Comparison of ENCODE assay signal across 22 mouse cellular contexts in the genomic region with DNA sequence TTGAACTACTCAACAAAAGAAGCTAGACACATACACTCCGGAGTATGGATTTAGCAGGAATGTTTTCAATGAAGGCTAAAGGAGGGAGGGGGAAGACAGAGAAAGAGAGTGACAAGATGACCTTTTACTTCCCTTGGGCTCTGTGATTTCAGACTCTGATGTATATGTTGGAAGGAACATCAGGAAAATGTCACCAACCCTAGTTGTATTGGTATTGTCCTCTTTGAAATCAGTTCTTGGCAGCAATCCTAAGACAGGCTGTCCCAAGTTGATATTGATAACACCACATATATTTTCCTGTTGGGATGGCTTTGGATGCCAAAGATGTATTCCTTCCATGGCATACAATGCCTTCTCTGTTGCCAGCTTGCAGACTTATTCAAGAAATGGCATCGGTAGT.
A peak's percentile ranks its signal among the peaks of the same experiment; 100 is the strongest.
DNase-seq lines count a peak whose midpoint lies in the region; ATAC-seq and TF ChIP-seq lines count a peak whose summit lies in the region.
"Had no signal": no experiment of that assay in that cellular context is flagged by ENCODE, and none has a peak within 500 bp of the region (broad histone marks: within the 10 kb centered on the region; RNA-seq: fewer than 3 reads in every experiment).

No protein-coding gene starts in this region.

- TF ChIP-seq EP300 in liver, postnatal 0 days (IDR thresholded peaks at IDR 0.05; ENCODE audit: low read depth), result 0 out of 2 replicates have a peak, but pooled peaks have one; percentile 9

- no peak overlapping the region for H3K9ac ChIP-seq in heart, embryonic 12.5 days
- no peak overlapping the region for H3K9ac ChIP-seq in liver, postnatal 0 days (replicated peaks)
- H3K9ac ChIP-seq in liver, embryonic 11.5 days (ENCODE audit: low read depth, low read length), result no peak overlapping the region
- H3K9ac ChIP-seq: hindbrain, embryonic 14.5 days had no signal

- H3K4me2 ChIP-seq in heart, embryonic 12.5 days, result no peak overlapping the region
- no peak overlapping the region for H3K4me2 ChIP-seq in liver, postnatal 0 days (ENCODE audit: low read depth, low read length)
- H3K4me2 ChIP-seq in liver, embryonic 11.5 days, result no peak overlapping the region
- H3K4me2 ChIP-seq: hindbrain, embryonic 14.5 days; midbrain, embryonic 11.5 days had no signal

- H3K9me3 ChIP-seq in heart, embryonic 12.5 days (replicated peaks), result no peaks in the 10 kb centered on the region
- H3K9me3 ChIP-seq in liver, postnatal 0 days (ENCODE audit: low read length), result no peaks in the 10 kb centered on the region
- H3K9me3 ChIP-seq in liver, embryonic 11.5 days (ENCODE audit: control insufficient read depth, low read length), result no peaks in the 10 kb centered on the region
- H3K9me3 ChIP-seq: embryonic facial prominence, embryonic 10.5 days; limb, embryonic 10.5 days had no signal

- TF ChIP-seq POLR2A in brain, embryonic 14.5 days (IDR thresholded peaks at IDR 0.05; ENCODE audit: borderline replicate concordance, extremely low read depth, insufficient read depth, insufficient read length, poor library complexity, severe bottlenecking), result no peak

- no peak for TF ChIP-seq CTCF in liver, postnatal 0 days (IDR thresholded peaks at IDR 0.05; ENCODE audit: low read depth)
- no peak for TF ChIP-seq CTCF in brain, embryonic 14.5 days (IDR thresholded peaks at IDR 0.05; ENCODE audit: borderline replicate concordance, extremely low read depth, insufficient read depth, insufficient read length)

- peaks cover 17% of the 10 kb centered on the region; the same call in 1 of the 2 replicates for H3K4me1 ChIP-seq in heart, embryonic 12.5 days (replicated peaks)
- no peaks in the 10 kb centered on the region for H3K4me1 ChIP-seq in liver, postnatal 0 days (ENCODE audit: insufficient read depth)
- no peaks in the 10 kb centered on the region for H3K4me1 ChIP-seq in liver, embryonic 11.5 days (replicated peaks; ENCODE audit: control insufficient read depth, insufficient read depth, low read length)
- H3K4me1 ChIP-seq: embryonic facial prominence, embryonic 10.5 days; limb, embryonic 10.5 days had no signal

- ATAC-seq in heart, embryonic 12.5 days (ENCODE audit: insufficient number of reproducible peaks, low FRiP score), result peak; percentile 78
- no peak for ATAC-seq in liver, postnatal 0 days
- no peak for ATAC-seq in liver, embryonic 11.5 days (replicated peaks; ENCODE audit: low FRiP score)
- ATAC-seq: activated CD4-positive, CD25-positive, alpha-beta regulatory T cell, adult 4 months; inflammation-experienced regulatory T-cells, adult 6 months had no signal

- intact Hi-C loops in heart, postnatal 14 days (cut with DNase I), result no loop called here

- H3K27me3 ChIP-seq in heart, embryonic 12.5 days (replicated peaks), result no peaks in the 10 kb centered on the region
- H3K27me3 ChIP-seq in liver, postnatal 0 days (ENCODE audit: insufficient read depth, low read length), result no peaks in the 10 kb centered on the region
- H3K27me3 ChIP-seq in liver, embryonic 11.5 days (replicated peaks; ENCODE audit: control insufficient read depth, insufficient read depth, low read length), result no peaks in the 10 kb centered on the region

- no peak for DNase-seq in heart, postnatal 14 days
- no peak for DNase-seq in liver, postnatal 0 days
- DNase-seq in liver, embryonic 11.5 days (ENCODE audit: low spot score), result no peak
- peak; percentile 64 for DNase-seq in adipocyte (ENCODE audit: low spot score)
- peak; percentile 18 for DNase-seq in brain, embryonic 14.5 days (ENCODE audit: low read depth)
- DNase-seq in adrenal gland, adult 2 months, result no peak
- DNase-seq: cerebellum, adult 11 months; cerebellum, adult 9-11 months; gastrocnemius, postnatal 25 days; heart, adult 18-20 months; heart, postnatal 4 days; kidney, adult 18-20 months; kidney, postnatal 4 days; liver; right cerebral cortex, postnatal 14 days had no signal

- no peaks in the 10 kb centered on the region for H3K36me3 ChIP-seq in heart, embryonic 12.5 days
- no peaks in the 10 kb centered on the region for H3K36me3 ChIP-seq in liver, postnatal 0 days (replicated peaks; ENCODE audit: insufficient read depth, low read length)
- H3K36me3 ChIP-seq in liver, embryonic 11.5 days (ENCODE audit: control insufficient read depth, insufficient read depth, low read length), result no peaks in the 10 kb centered on the region
- H3K36me3 ChIP-seq: embryonic facial prominence, embryonic 10.5 days; limb, embryonic 10.5 days had no signal

- H3K27ac ChIP-seq in heart, embryonic 12.5 days (ENCODE audit: poor library complexity, severe bottlenecking), result no peak overlapping the region
- no peak overlapping the region for H3K27ac ChIP-seq in liver, postnatal 0 days (ENCODE audit: low read depth)
- H3K27ac ChIP-seq in liver, embryonic 11.5 days (ENCODE audit: low read depth, low read length), result no peak overlapping the region
- H3K27ac ChIP-seq: embryonic facial prominence, embryonic 10.5 days; hindbrain, embryonic 14.5 days; limb, embryonic 10.5 days had no signal

- WGBS in heart, embryonic 12.5 days, result 57% methylated on average over 2 of the region's 2 CpGs
- 81% methylated on average over 2 of the region's 2 CpGs for WGBS in liver, postnatal 0 days (ENCODE audit: insufficient replicate concordance)
- 83% methylated on average over 2 of the region's 2 CpGs for WGBS in liver, embryonic 11.5 days

- H3K4me3 ChIP-seq in heart, embryonic 12.5 days, result no peak overlapping the region
- H3K4me3 ChIP-seq in liver, postnatal 0 days (ENCODE audit: low read depth, low read length), result no peak overlapping the region
- no peak overlapping the region for H3K4me3 ChIP-seq in liver, embryonic 11.5 days (ENCODE audit: low read depth, low read length)
- H3K4me3 ChIP-seq: embryonic facial prominence, embryonic 10.5 days; limb, embryonic 10.5 days had no signal

Comparison
In these comparisons a context has a peak if more than half of its experiments do, and no peak if none do; other contexts are left out.
1. DNase-seq: peak in adipocyte (single experiment) and brain, embryonic 14.5 days (single experiment); none in heart, postnatal 14 days (0 of 2), liver, postnatal 0 days (single experiment), liver, embryonic 11.5 days (single experiment) and adrenal gland, adult 2 months (single experiment).